Mouse (Mus musculus): ENCODE data around the gene B3gnt3.

GRCm38 (mm10) chr8:71692509-71692908 lies 9.1 kb downstream of the B3gnt3 start:
- TF ChIP-seq POLR2A (IDR thresholded peaks at IDR 0.05; ENCODE audit: borderline replicate concordance, insufficient read depth, low read length) (no peak), CTCF (IDR thresholded peaks at IDR 0.05; ENCODE audit: borderline replicate concordance, insufficient read depth, low read depth, low read length) (no peak)

Data from cerebellum, adult 2 months (tissue).